Mouse (Mus musculus): ENCODE data around the gene Lmod3. TPM values are rescaled to one million over a fixed set of nuclear protein-coding genes. Genes with fewer than 3 reads are reported as not detected.
"Not testable (repeated sequence)": the region's sequence is repeated elsewhere in the genome, so short reads cannot be mapped to it uniquely, and the experiment has no call there.

Gene Lmod3
- polyA plus RNA-seq, 1 experiment from 2014 or later = not detected

DNA sequence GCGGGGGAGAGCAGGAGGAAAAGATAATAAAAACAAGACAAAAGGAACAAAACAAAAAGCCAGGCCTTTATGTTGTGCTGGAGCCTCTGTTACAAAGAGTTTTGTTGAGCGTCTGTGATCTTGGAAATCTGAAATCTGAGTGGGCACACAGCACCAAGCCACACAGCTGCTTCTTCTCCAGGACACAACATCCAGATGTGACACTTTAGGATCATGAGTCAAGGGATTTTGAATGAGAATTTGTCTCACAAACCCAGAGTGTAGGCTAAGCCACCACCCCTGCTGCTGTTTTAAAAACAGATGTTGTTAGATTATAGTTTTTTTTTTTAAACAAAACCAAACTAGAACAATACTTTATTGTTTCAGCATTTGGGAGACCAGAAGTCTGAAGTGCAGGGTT, 19.8 kb upstream of the Lmod3 start:
- Histone ChIP-seq H3K27me3 (ENCODE audit: control insufficient read depth, insufficient read depth, low read length) (no peaks in the 10 kb centered on the region), H3K9ac (ENCODE audit: low read length) (no peak overlapping the region), H3K27ac (ENCODE audit: low read depth, low read length) (no peak overlapping the region), H3K4me3 (ENCODE audit: low read depth, low read length) (no peak overlapping the region), H3K36me3 (ENCODE audit: control insufficient read depth, insufficient read depth, low read length) (no peaks in the 10 kb centered on the region), H3K9me3 (ENCODE audit: control insufficient read depth, low read length) (no peaks in the 10 kb centered on the region), H3K4me1 (replicated peaks; ENCODE audit: control insufficient read depth, insufficient read depth, low read length) (no peaks in the 10 kb centered on the region), H3K4me2 (ENCODE audit: low read depth, low read length, severe bottlenecking) (no peak overlapping the region)
- ATAC-seq (replicated peaks; ENCODE audit: low FRiP score) = no peak
- WGBS = 54% methylated on average over 2 of the region's 2 CpGs
- no peak for DNase-seq (ENCODE audit: low spot score)

- H3K36me3 ChIP-seq (ENCODE audit: control insufficient read depth, insufficient read depth, low read length) = no peaks in the 10 kb centered on the region
- DNase-seq (ENCODE audit: low spot score) (no peak), ATAC-seq (replicated peaks; ENCODE audit: low FRiP score) (no peak)
- no peak overlapping the region for H3K27ac ChIP-seq (ENCODE audit: low read depth, low read length)
- WGBS = 71% methylated on average over 11 of the region's 11 CpGs
- no peak overlapping the region for H3K4me3 ChIP-seq (ENCODE audit: low read depth, low read length)
- no peak overlapping the region for H3K4me2 ChIP-seq (ENCODE audit: low read depth, low read length, severe bottlenecking)
- H3K4me1 ChIP-seq (replicated peaks; ENCODE audit: control insufficient read depth, insufficient read depth, low read length) = no peaks in the 10 kb centered on the region
- no peak overlapping the region for H3K9ac ChIP-seq (ENCODE audit: low read length)
- no peaks in the 10 kb centered on the region for H3K27me3 ChIP-seq (ENCODE audit: control insufficient read depth, insufficient read depth, low read length)
- no peaks in the 10 kb centered on the region for H3K9me3 ChIP-seq (ENCODE audit: control insufficient read depth, low read length)
These were observed 17.0 kb upstream of the Lmod3 start for GRCm38 (mm10) chr6:97269596-97269995.

- Histone ChIP-seq H3K4me3 (ENCODE audit: low read depth, low read length) (no peak overlapping the region), H3K9ac (ENCODE audit: low read length) (no peak overlapping the region), H3K27ac (ENCODE audit: low read depth, low read length) (no peak overlapping the region), H3K4me2 (ENCODE audit: low read depth, low read length, severe bottlenecking) (no peak overlapping the region), H3K4me1 (replicated peaks; ENCODE audit: control insufficient read depth, insufficient read depth, low read length) (no peaks in the 10 kb centered on the region), H3K27me3 (ENCODE audit: control insufficient read depth, insufficient read depth, low read length) (no peaks in the 10 kb centered on the region), H3K9me3 (ENCODE audit: control insufficient read depth, low read length) (no peaks in the 10 kb centered on the region), H3K36me3 (ENCODE audit: control insufficient read depth, insufficient read depth, low read length) (no peaks in the 10 kb centered on the region)
- DNase-seq (ENCODE audit: low spot score) = no peak
- WGBS = 87% methylated on average over 2 of the region's 2 CpGs
- ATAC-seq (replicated peaks; ENCODE audit: low FRiP score) = no peak
These were observed 14.6 kb upstream of the Lmod3 start for GRCm38 (mm10) chr6:97267132-97267531.

DNA sequence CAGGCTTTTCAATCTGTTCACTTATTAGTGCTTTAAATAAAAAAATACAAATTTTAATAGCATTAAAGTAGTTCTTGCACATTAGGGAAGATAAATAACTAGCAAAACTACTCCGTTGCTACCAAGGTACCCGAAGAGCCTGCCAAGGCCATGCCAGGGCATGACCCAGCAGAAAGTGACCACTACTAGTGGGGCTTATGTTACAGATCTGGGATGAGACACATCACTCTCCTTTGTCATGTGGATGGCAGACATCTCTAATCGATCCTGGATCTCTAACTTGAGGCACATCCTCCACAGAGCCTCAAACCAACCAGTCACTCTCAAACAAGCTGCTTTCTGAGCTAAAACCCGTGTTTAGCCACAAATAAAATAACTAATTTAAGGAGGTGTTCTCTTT, 14.1 kb upstream of the Lmod3 start:
- Histone ChIP-seq H3K4me2 (ENCODE audit: low read depth, low read length, severe bottlenecking) (no peak overlapping the region), H3K4me3 (ENCODE audit: low read depth, low read length) (no peak overlapping the region), H3K9ac (ENCODE audit: low read length) (no peak overlapping the region), H3K9me3 (ENCODE audit: control insufficient read depth, low read length) (no peaks in the 10 kb centered on the region), H3K27me3 (ENCODE audit: control insufficient read depth, insufficient read depth, low read length) (no peaks in the 10 kb centered on the region), H3K27ac (ENCODE audit: low read depth, low read length) (no peak overlapping the region), H3K36me3 (ENCODE audit: control insufficient read depth, insufficient read depth, low read length) (no peaks in the 10 kb centered on the region), H3K4me1 (replicated peaks; ENCODE audit: control insufficient read depth, insufficient read depth, low read length) (no peaks in the 10 kb centered on the region)
- no peak for ATAC-seq (replicated peaks; ENCODE audit: low FRiP score)
- no peak for DNase-seq (ENCODE audit: low spot score)
- 85% methylated on average over 4 of the region's 4 CpGs for WGBS

DNA sequence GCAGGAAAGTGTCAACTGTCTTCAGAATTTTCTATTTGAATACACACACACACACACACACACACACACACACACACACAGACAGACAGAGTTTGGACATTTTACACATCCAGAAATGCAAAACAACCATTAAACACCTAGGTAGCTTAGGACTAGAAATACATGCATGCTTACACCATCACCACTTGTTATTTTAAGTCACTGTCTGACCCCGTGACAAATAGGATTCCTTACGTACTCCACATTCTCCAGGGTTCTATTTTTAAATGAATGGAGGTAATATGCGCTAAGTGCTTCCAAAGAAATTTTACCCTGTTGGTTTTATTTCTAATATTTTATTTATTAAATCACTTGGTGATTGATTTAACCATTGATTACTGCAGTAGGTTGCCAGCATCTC, 13.1 kb upstream of the Lmod3 start:
- H3K36me3 ChIP-seq (ENCODE audit: control insufficient read depth, insufficient read depth, low read length) = no peaks in the 10 kb centered on the region
- H3K27me3 ChIP-seq (ENCODE audit: control insufficient read depth, insufficient read depth, low read length) = no peaks in the 10 kb centered on the region
- H3K4me1 ChIP-seq (replicated peaks; ENCODE audit: control insufficient read depth, insufficient read depth, low read length) = no peaks in the 10 kb centered on the region
- no peak overlapping the region for H3K4me2 ChIP-seq (ENCODE audit: low read depth, low read length, severe bottlenecking)
- WGBS = 89% methylated on average over 3 of the region's 3 CpGs
- ATAC-seq (replicated peaks; ENCODE audit: low FRiP score) (no peak), DNase-seq (ENCODE audit: low spot score) (no peak)
- H3K9me3 ChIP-seq (ENCODE audit: control insufficient read depth, low read length) = no peaks in the 10 kb centered on the region
- H3K4me3 ChIP-seq (ENCODE audit: low read depth, low read length) = no peak overlapping the region
- H3K27ac ChIP-seq (ENCODE audit: low read depth, low read length) = no peak overlapping the region
- H3K9ac ChIP-seq (ENCODE audit: low read length) = no peak overlapping the region

DNA sequence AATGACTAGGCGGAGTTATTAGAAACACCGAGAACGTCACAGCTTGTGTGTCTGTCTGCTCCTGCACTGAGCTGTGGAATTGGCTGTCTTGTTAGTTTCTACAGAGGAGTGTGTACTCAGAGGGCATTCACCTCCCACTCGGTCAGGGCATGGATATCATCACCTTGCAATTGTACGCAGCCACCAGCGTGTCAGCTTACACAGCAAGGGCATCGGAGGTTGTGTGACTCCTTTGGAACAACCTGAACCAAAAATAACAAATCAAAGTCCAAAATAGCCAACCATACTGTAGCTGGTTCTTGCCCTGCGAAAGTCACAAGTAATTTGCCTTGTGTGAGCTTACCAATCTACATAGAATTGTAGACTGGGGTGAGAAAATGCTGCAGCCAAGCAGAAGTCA, 12.7 kb upstream of the Lmod3 start:
- ATAC-seq (replicated peaks; ENCODE audit: low FRiP score) (no peak), DNase-seq (ENCODE audit: low spot score) (no peak)
- no peak overlapping the region for H3K4me3 ChIP-seq (ENCODE audit: low read depth, low read length)
- no peaks in the 10 kb centered on the region for H3K27me3 ChIP-seq (ENCODE audit: control insufficient read depth, insufficient read depth, low read length)
- no peaks in the 10 kb centered on the region for H3K4me1 ChIP-seq (replicated peaks; ENCODE audit: control insufficient read depth, insufficient read depth, low read length)
- 83% methylated on average over 8 of the region's 8 CpGs for WGBS
- no peak overlapping the region for H3K9ac ChIP-seq (ENCODE audit: low read length)
- H3K4me2 ChIP-seq (ENCODE audit: low read depth, low read length, severe bottlenecking) = no peak overlapping the region
- no peaks in the 10 kb centered on the region for H3K36me3 ChIP-seq (ENCODE audit: control insufficient read depth, insufficient read depth, low read length)
- no peaks in the 10 kb centered on the region for H3K9me3 ChIP-seq (ENCODE audit: control insufficient read depth, low read length)
- no peak overlapping the region for H3K27ac ChIP-seq (ENCODE audit: low read depth, low read length)

- H3K4me1 ChIP-seq (replicated peaks; ENCODE audit: control insufficient read depth, insufficient read depth, low read length); DNase-seq (ENCODE audit: low spot score); H3K27me3 ChIP-seq (ENCODE audit: control insufficient read depth, insufficient read depth, low read length); H3K36me3 ChIP-seq (ENCODE audit: control insufficient read depth, insufficient read depth, low read length); H3K9me3 ChIP-seq (ENCODE audit: control insufficient read depth, low read length); H3K4me3 ChIP-seq (ENCODE audit: low read depth, low read length); H3K27ac ChIP-seq (ENCODE audit: low read depth, low read length); H3K9ac ChIP-seq (ENCODE audit: low read length); ATAC-seq (replicated peaks; ENCODE audit: low FRiP score); H3K4me2 ChIP-seq (ENCODE audit: low read depth, low read length, severe bottlenecking): not testable (repeated sequence)
These were observed 11.2 kb upstream of the Lmod3 start for GRCm38 (mm10) chr6:97263750-97264149.

- no peak overlapping the region for H3K4me2 ChIP-seq (ENCODE audit: low read depth, low read length, severe bottlenecking)
- ATAC-seq (replicated peaks; ENCODE audit: low FRiP score) = no peak
- no peaks in the 10 kb centered on the region for H3K4me1 ChIP-seq (replicated peaks; ENCODE audit: control insufficient read depth, insufficient read depth, low read length)
- no peaks in the 10 kb centered on the region for H3K9me3 ChIP-seq (ENCODE audit: control insufficient read depth, low read length)
- 79% methylated on average over 4 of the region's 4 CpGs for WGBS
- no peak overlapping the region for H3K4me3 ChIP-seq (ENCODE audit: low read depth, low read length)
- H3K27ac ChIP-seq (ENCODE audit: low read depth, low read length) = no peak overlapping the region
- no peaks in the 10 kb centered on the region for H3K36me3 ChIP-seq (ENCODE audit: control insufficient read depth, insufficient read depth, low read length)
- no peak overlapping the region for H3K9ac ChIP-seq (ENCODE audit: low read length)
- DNase-seq (ENCODE audit: low spot score) = no peak
- H3K27me3 ChIP-seq (ENCODE audit: control insufficient read depth, insufficient read depth, low read length) = no peaks in the 10 kb centered on the region
These were observed 9.7 kb upstream of the Lmod3 start for GRCm38 (mm10) chr6:97262229-97262628.

- H3K36me3 ChIP-seq (ENCODE audit: control insufficient read depth, insufficient read depth, low read length); H3K27me3 ChIP-seq (ENCODE audit: control insufficient read depth, insufficient read depth, low read length); ATAC-seq (replicated peaks; ENCODE audit: low FRiP score); H3K9ac ChIP-seq (ENCODE audit: low read length); DNase-seq (ENCODE audit: low spot score); H3K4me2 ChIP-seq (ENCODE audit: low read depth, low read length, severe bottlenecking); H3K27ac ChIP-seq (ENCODE audit: low read depth, low read length); H3K4me3 ChIP-seq (ENCODE audit: low read depth, low read length); H3K4me1 ChIP-seq (replicated peaks; ENCODE audit: control insufficient read depth, insufficient read depth, low read length); H3K9me3 ChIP-seq (ENCODE audit: control insufficient read depth, low read length): not testable (repeated sequence)
- WGBS = 84% methylated on average over 2 of the region's 2 CpGs
These were observed 7.4 kb upstream of the Lmod3 start for GRCm38 (mm10) chr6:97259926-97260325.

All from forebrain, embryonic 11.5 days (tissue).